Mouse (Mus musculus) embryonic facial prominence, embryonic 11.5 days (tissue): Measurements from ENCODE around the gene Ezh1. TPM values are rescaled to one million over a fixed set of nuclear protein-coding genes. Genes with fewer than 3 reads are reported as not detected.
A peak's percentile ranks its signal among the peaks of the same experiment; 100 is the strongest.
"Not testable (repeated sequence)": the region's sequence is repeated elsewhere in the genome, so short reads cannot be mapped to it uniquely, and the experiment has no call there.

Source experiments
- ATAC-seq: fragments of 200-750 bp; cut with Nextera tagmentation; replicated peaks from 2 replicates; pipeline ENCODE4 v1.8.0; 2017; ENCODE audit warnings: low read depth; ENCODE audit not compliant: insufficient number of reproducible peaks, low FRiP score, low TSS enrichment
- DNase-seq: peaks from one replicate; pipeline ENCODE4 v3.0.0-alpha.2; 2015; ENCODE audit warnings: low spot score
- H3K27ac ChIP-seq: fragments of 300-500 bp; sonication (generic); replicated peaks from 2 replicates; pipeline ENCODE4 v1.5.1; 2014; ENCODE audit warnings: mild to moderate bottlenecking, low read depth, low read length, control low read depth
- H3K27me3 ChIP-seq: fragments of 300-500 bp; sonication (generic); 2 replicates; pipeline ENCODE4 v1.6.1; 2014; ENCODE audit warnings: mild to moderate bottlenecking, low read length, moderate library complexity, mixed read lengths; ENCODE audit not compliant: control insufficient read depth, insufficient read depth
- H3K36me3 ChIP-seq: fragments of 300-500 bp; sonication (generic); replicated peaks from 2 replicates; pipeline ENCODE4 v1.6.1; 2014; ENCODE audit warnings: low read depth, mild to moderate bottlenecking, low read length, moderate library complexity, mixed read lengths; ENCODE audit not compliant: control insufficient read depth, insufficient read depth
- H3K4me1 ChIP-seq: fragments of 300-500 bp; sonication (generic); 2 replicates; pipeline ENCODE4 v1.6.1; 2014; ENCODE audit warnings: low read length, mixed read lengths; ENCODE audit not compliant: control insufficient read depth, insufficient read depth
- H3K4me2 ChIP-seq: fragments of 300-500 bp; sonication (generic); 2 replicates; pipeline ENCODE4 v1.6.1; 2014; ENCODE audit warnings: low read depth, mild to moderate bottlenecking, control low read depth, low read length, moderate library complexity
- H3K4me3 ChIP-seq: fragments of 300-500 bp; sonication (generic); 2 replicates; pipeline ENCODE4 v1.5.1; 2014; ENCODE audit warnings: low read depth, low read length, control low read depth
- H3K9ac ChIP-seq: fragments of 300-500 bp; sonication (generic); replicated peaks from 2 replicates; pipeline ENCODE4 v1.6.1; 2014; ENCODE audit warnings: mild to moderate bottlenecking, control low read depth, low read length
- H3K9me3 ChIP-seq: fragments of 300-500 bp; sonication (generic); replicated peaks from 2 replicates; pipeline ENCODE4 v1.6.1; 2016; ENCODE audit warnings: mild to moderate bottlenecking, low read length, inconsistent platforms, mixed read lengths; ENCODE audit not compliant: control insufficient read depth
- WGBS: fragments of 180-500 bp; shearing (Covaris S2); extraction: QIAGEN DNeasy Blood & Tissue Kit; methylation state at CpG from one replicate; pipeline ENCODE4 v1.1.7; 2014; 5-methylcytosine and 5-hydroxymethylcytosine counted together
- polyA plus RNA-seq: library from polyadenylated mRNA; unstranded; fragments of >200 nt; fragmentation: Nextera tagmentation; extraction: Ambion mirVana; gene quantifications from 2 replicates; pipeline ENCODE4 v1.2.1, GENCODE M21; 2014

Gene Ezh1
- polyA plus RNA-seq, 1 experiment from 2014 or later, result 11.6 TPM

GRCm38 (mm10) chr11:101164677-101165580, 61.3 kb downstream of the Ezh1 start:
- WGBS, result 8% methylated on average over 35 of the region's 35 CpGs
- Histone ChIP-seq H3K4me3 (0 out of 2 replicates have a peak overlapping the region, but pooled peaks have one; percentile 29), H3K27ac (no peak overlapping the region), H3K27me3 (peaks cover 74% of the 10 kb centered on the region), H3K36me3 (no peaks in the 10 kb centered on the region), H3K9me3 (no peaks in the 10 kb centered on the region), H3K4me1 (peaks cover 11% of the 10 kb centered on the region), H3K4me2 (no peak overlapping the region), H3K9ac (no peak overlapping the region)
- peak; percentile 57 for DNase-seq
- no peak for ATAC-seq

- Histone ChIP-seq H3K4me3 (peak overlapping the region; percentile 29), H3K36me3 (no peaks in the 10 kb centered on the region), H3K9me3 (no peaks in the 10 kb centered on the region), H3K9ac (peak overlapping the region; percentile 52), H3K27ac (no peak overlapping the region), H3K4me2 (peak overlapping the region; percentile 69), H3K27me3 (peaks cover 68% of the 10 kb centered on the region), H3K4me1 (peaks cover 9% of the 10 kb centered on the region; the same call in 1 of the 2 replicates)
- WGBS, result under 1% methylated on average over 20 of the region's 21 CpGs
- ATAC-seq, result no peak
- DNase-seq, result no peak
Observed at GRCm38 (mm10) chr11:101164351-101164665, 62.0 kb downstream of the Ezh1 start.

- DNase-seq, result no peak
- no peaks in the 10 kb centered on the region for H3K36me3 ChIP-seq
Observed at GRCm38 (mm10) chr11:101163476-101164350, 62.5 kb downstream of the Ezh1 start.

GRCm38 (mm10) chr11:101162772-101163171, 63.5 kb downstream of the Ezh1 start:
- H3K27ac ChIP-seq, result no peak overlapping the region
- H3K4me1 ChIP-seq, result peaks cover 9% of the 10 kb centered on the region; the same call in 1 of the 2 replicates
- ATAC-seq (no peak), DNase-seq (no peak)
- no peaks in the 10 kb centered on the region for H3K9me3 ChIP-seq
- peaks cover 52% of the 10 kb centered on the region for H3K27me3 ChIP-seq
- H3K4me2 ChIP-seq, result no peak overlapping the region
- H3K36me3 ChIP-seq, result no peaks in the 10 kb centered on the region
- 51% methylated on average over 5 of the region's 5 CpGs for WGBS
- H3K4me3 ChIP-seq, result no peak overlapping the region
- H3K9ac ChIP-seq, result no peak overlapping the region

More at GRCm38 (mm10) chr11:101163476-101164350, 62.5 kb downstream of the Ezh1 start:
- Histone ChIP-seq H3K9me3 (no peaks in the 10 kb centered on the region), H3K27me3 (peaks cover 62% of the 10 kb centered on the region), H3K4me1 (peaks cover 9% of the 10 kb centered on the region; the same call in 1 of the 2 replicates), H3K4me2 (peak overlapping the region; percentile 69), H3K27ac (no peak overlapping the region), H3K9ac (peak overlapping the region; percentile 52), H3K4me3 (peak overlapping the region; percentile 29)
- no peak for ATAC-seq
- 6% methylated on average over 43 of the region's 49 CpGs for WGBS

- Histone ChIP-seq H3K9ac (no peak overlapping the region), H3K4me1 (peaks cover 9% of the 10 kb centered on the region; the same call in 1 of the 2 replicates), H3K27me3 (peaks cover 48% of the 10 kb centered on the region), H3K4me3 (no peak overlapping the region), H3K4me2 (no peak overlapping the region), H3K27ac (no peak overlapping the region), H3K9me3 (no peaks in the 10 kb centered on the region), H3K36me3 (no peaks in the 10 kb centered on the region)
- ATAC-seq (no peak), DNase-seq (no peak)
- WGBS, result 53% methylated on average over 5 of the region's 5 CpGs
Observed at GRCm38 (mm10) chr11:101162301-101162700, 64.0 kb downstream of the Ezh1 start.

- Histone ChIP-seq H3K9ac (no peak overlapping the region), H3K4me1 (peaks cover 9% of the 10 kb centered on the region; the same call in 1 of the 2 replicates), H3K4me3 (no peak overlapping the region), H3K4me2 (no peak overlapping the region), H3K9me3 (no peaks in the 10 kb centered on the region), H3K27ac (no peak overlapping the region), H3K36me3 (no peaks in the 10 kb centered on the region), H3K27me3 (peaks cover 41% of the 10 kb centered on the region)
- ATAC-seq (no peak), DNase-seq (no peak)
- 84% methylated on average over 15 of the region's 15 CpGs for WGBS
Observed at GRCm38 (mm10) chr11:101161551-101161950, 64.7 kb downstream of the Ezh1 start.

- WGBS, result 70% methylated on average over 5 of the region's 8 CpGs
- not testable (repeated sequence) for H3K9me3 ChIP-seq, ATAC-seq, H3K36me3 ChIP-seq, H3K4me2 ChIP-seq, H3K27ac ChIP-seq, H3K4me3 ChIP-seq, DNase-seq, H3K9ac ChIP-seq
- Histone ChIP-seq H3K4me1 (peaks cover 13% of the 10 kb centered on the region), H3K27me3 (peaks cover 36% of the 10 kb centered on the region)
Observed at GRCm38 (mm10) chr11:101160981-101161505, 65.2 kb downstream of the Ezh1 start.
